Mouse (Mus musculus) lung, embryonic 15.5 days (tissue): ENCODE measurements around the gene Tdrkh. TPM values are rescaled to one million over a fixed set of nuclear protein-coding genes. Genes with fewer than 3 reads are reported as not detected.

ENCODE experiments used
- ATAC-seq: fragments of 200-750 bp; cut with Nextera tagmentation; 2 replicates; pipeline ENCODE4 v1.8.0; 2017; ENCODE audit warnings: moderate number of reproducible peaks, borderline replicate concordance; ENCODE audit not compliant: low FRiP score, low TSS enrichment; ENCODE audit errors: extremely low read depth
- H3K27ac ChIP-seq: fragments of 300-500 bp; sonication (generic); 2 replicates; pipeline ENCODE4 v1.5.1; 2015; ENCODE audit warnings: moderate library complexity, mild to moderate bottlenecking, inconsistent platforms
- H3K27me3 ChIP-seq: fragments of 300-500 bp; sonication (generic); 2 replicates; pipeline ENCODE4 v1.6.1; 2015; ENCODE audit warnings: inconsistent platforms
- H3K36me3 ChIP-seq: fragments of 300-500 bp; sonication (generic); 2 replicates; pipeline ENCODE4 v1.6.1; 2015; ENCODE audit warnings: inconsistent platforms
- H3K4me1 ChIP-seq: fragments of 300-500 bp; sonication (generic); 2 replicates; pipeline ENCODE4 v1.6.1; 2015; ENCODE audit warnings: inconsistent platforms
- H3K4me2 ChIP-seq: fragments of 300-500 bp; sonication (generic); 2 replicates; pipeline ENCODE4 v1.6.1; 2015; ENCODE audit warnings: inconsistent platforms, mild to moderate bottlenecking, moderate library complexity
- H3K4me3 ChIP-seq: fragments of 300-500 bp; sonication (generic); 2 replicates; pipeline ENCODE4 v1.5.1; 2015; ENCODE audit warnings: mild to moderate bottlenecking, inconsistent platforms
- H3K9ac ChIP-seq: fragments of 300-500 bp; sonication (generic); 2 replicates; pipeline ENCODE4 v1.6.1; 2015; ENCODE audit warnings: inconsistent platforms
- H3K9me3 ChIP-seq: fragments of 300-500 bp; sonication (generic); 2 replicates; pipeline ENCODE4 v1.6.1; 2016; ENCODE audit warnings: inconsistent platforms
- WGBS: fragments of 180-500 bp; shearing (Covaris S2); methylation state at CpG from one replicate; pipeline ENCODE4 v1.1.7; 2015; 5-methylcytosine and 5-hydroxymethylcytosine counted together
- polyA plus RNA-seq: library from polyadenylated mRNA; unstranded; fragments of >200 nt; fragmentation: Nextera tagmentation; extraction: Ambion mirVana; gene quantifications from 2 replicates; pipeline ENCODE4 v1.2.1, GENCODE M21; 2015

The Tdrkh gene
- polyA plus RNA-seq, 1 experiment from 2014 or later: 11.7 TPM

GRCm38 (mm10) chr3:94430980-94431379 is 17.9 kb downstream of the Tdrkh start:
- 57% methylated on average over 2 of the region's 2 CpGs for whole genome bisulfite sequencing
- no peak for ATAC-seq
- H3K27ac ChIP-seq: no peak overlapping the region

GRCm38 (mm10) chr3:94434305-94434704 is 21.2 kb downstream of the Tdrkh start:
- Histone ChIP-seq H3K4me3 (no peak overlapping the region), H3K9me3 (no peaks in the 10 kb centered on the region), H3K4me1 (no peaks in the 10 kb centered on the region), H3K9ac (no peak overlapping the region), H3K36me3 (no peaks in the 10 kb centered on the region), H3K27me3 (no peaks in the 10 kb centered on the region), H3K4me2 (no peak overlapping the region), H3K27ac (no peak overlapping the region)
- WGBS: 64% methylated on average over 2 of the region's 2 CpGs
- no peak for ATAC-seq

More at GRCm38 (mm10) chr3:94430980-94431379, 17.9 kb downstream of the Tdrkh start:
- no peaks in the 10 kb centered on the region for H3K4me1 ChIP-seq
- H3K27me3 ChIP-seq: no peaks in the 10 kb centered on the region
- H3K4me2 ChIP-seq: no peak overlapping the region
- no peak overlapping the region for H3K4me3 ChIP-seq
- no peaks in the 10 kb centered on the region for H3K9me3 ChIP-seq
- H3K9ac ChIP-seq: no peak overlapping the region
- no peaks in the 10 kb centered on the region for H3K36me3 ChIP-seq

GRCm38 (mm10) chr3:94436420-94436819 is 23.3 kb downstream of the Tdrkh start:
- Histone ChIP-seq H3K4me2 (no peak overlapping the region), H3K27me3 (peaks cover 6% of the 10 kb centered on the region; the same call in 1 of the 2 replicates), H3K36me3 (no peaks in the 10 kb centered on the region), H3K9ac (no peak overlapping the region), H3K27ac (no peak overlapping the region), H3K9me3 (no peaks in the 10 kb centered on the region), H3K4me3 (no peak overlapping the region), H3K4me1 (no peaks in the 10 kb centered on the region)
- WGBS: 78% methylated on average over 9 of the region's 9 CpGs
- ATAC-seq: no peak

- Histone ChIP-seq H3K4me1 (0 out of 2 replicates have a peak, but pooled peaks cover 7% of the 10 kb centered on the region), H3K27ac (no peak overlapping the region), H3K9ac (no peak overlapping the region), H3K36me3 (peaks cover 7% of the 10 kb centered on the region; the same call in 1 of the 2 replicates), H3K9me3 (no peaks in the 10 kb centered on the region), H3K4me2 (no peak overlapping the region), H3K4me3 (no peak overlapping the region), H3K27me3 (peaks cover 6% of the 10 kb centered on the region; the same call in 1 of the 2 replicates)
- WGBS: 29% methylated on average over 3 of the region's 3 CpGs
- no peak for ATAC-seq
Measured at GRCm38 (mm10) chr3:94441182-94441581, 28.1 kb downstream of the Tdrkh start.

- peaks cover 6% of the 10 kb centered on the region; the same call in 1 of the 2 replicates for H3K27me3 ChIP-seq
- H3K4me3 ChIP-seq: peak within 1 kb of the TSS; percentile 81
- peak within 1 kb of the TSS; percentile 95 for H3K9ac ChIP-seq
- peak; percentile 97 for ATAC-seq
- under 1% methylated on average over 34 of the region's 39 CpGs for WGBS
- H3K9me3 ChIP-seq: no peaks in the 10 kb centered on the region
- H3K4me1 ChIP-seq: 0 out of 2 replicates have a peak, but pooled peaks cover 7% of the 10 kb centered on the region
- H3K36me3 ChIP-seq: peaks cover 26% of the 10 kb centered on the region
- H3K4me2 ChIP-seq: peak within 1 kb of the TSS; percentile 79
- H3K27ac ChIP-seq: peak within 1 kb of the TSS; percentile 64
Measured at GRCm38 (mm10) chr3:94442951-94443596, 30.0 kb downstream of the Tdrkh start, which contains the start of gene Mrpl9. Mrpl9 (plus strand) TSS chr3:94443318.

GRCm38 (mm10) chr3:94443597-94443964 is 30.5 kb downstream of the Tdrkh start, which contains the start of gene Oaz3:
Oaz3 (minus strand) TSS chr3:94443915.
- Histone ChIP-seq H3K9me3 (no peaks in the 10 kb centered on the region), H3K4me2 (peak within 1 kb of the TSS; percentile 79), H3K4me1 (0 out of 2 replicates have a peak, but pooled peaks cover 7% of the 10 kb centered on the region), H3K36me3 (peaks cover 30% of the 10 kb centered on the region), H3K27me3 (peaks cover 6% of the 10 kb centered on the region; the same call in 1 of the 2 replicates), H3K4me3 (peak within 1 kb of the TSS; percentile 81), H3K9ac (peak within 1 kb of the TSS; percentile 95), H3K27ac (peak within 1 kb of the TSS; percentile 64)
- peak; percentile 53; the same call in 1 of the 2 replicates for ATAC-seq
- WGBS: 1% methylated on average over 24 of the region's 24 CpGs

- no peak for ATAC-seq
- no peak overlapping the region for H3K4me2 ChIP-seq
- peaks cover 39% of the 10 kb centered on the region for H3K36me3 ChIP-seq
- H3K27ac ChIP-seq: no peak overlapping the region
- WGBS: 88% methylated on average over 2 of the region's 2 CpGs
- H3K4me1 ChIP-seq: 0 out of 2 replicates have a peak, but pooled peaks cover 1% of the 10 kb centered on the region
- no peak overlapping the region for H3K9ac ChIP-seq
- no peaks in the 10 kb centered on the region for H3K9me3 ChIP-seq
- H3K4me3 ChIP-seq: no peak overlapping the region
- no peaks in the 10 kb centered on the region for H3K27me3 ChIP-seq
Measured at GRCm38 (mm10) chr3:94449377-94449776, 36.3 kb downstream of the Tdrkh start.

- ATAC-seq: peak; percentile 92
- WGBS: 2% methylated on average over 12 of the region's 12 CpGs
- no peaks in the 10 kb centered on the region for H3K9me3 ChIP-seq
- H3K4me3 ChIP-seq: peak overlapping the region; percentile 27
- H3K9ac ChIP-seq: no peak overlapping the region
- no peaks in the 10 kb centered on the region for H3K36me3 ChIP-seq
- no peaks in the 10 kb centered on the region for H3K27me3 ChIP-seq
- no peak overlapping the region for H3K27ac ChIP-seq
- H3K4me2 ChIP-seq: peak overlapping the region; percentile 51
- H3K4me1 ChIP-seq: no peaks in the 10 kb centered on the region
Measured at GRCm38 (mm10) chr3:94456529-94457000, 43.5 kb downstream of the Tdrkh start.

GRCm38 (mm10) chr3:94457055-94457454 is 44.0 kb downstream of the Tdrkh start:
- Histone ChIP-seq H3K27ac (no peak overlapping the region), H3K4me2 (peak overlapping the region; percentile 51), H3K36me3 (no peaks in the 10 kb centered on the region), H3K9me3 (no peaks in the 10 kb centered on the region), H3K9ac (no peak overlapping the region), H3K27me3 (no peaks in the 10 kb centered on the region), H3K4me1 (no peaks in the 10 kb centered on the region), H3K4me3 (no peak overlapping the region)
- ATAC-seq: no peak
- 63% methylated on average over 3 of the region's 3 CpGs for WGBS

- ATAC-seq: no peak
- no peaks in the 10 kb centered on the region for H3K9me3 ChIP-seq
- H3K27ac ChIP-seq: no peak overlapping the region
- H3K36me3 ChIP-seq: no peaks in the 10 kb centered on the region
- no peaks in the 10 kb centered on the region for H3K27me3 ChIP-seq
- H3K4me3 ChIP-seq: no peak overlapping the region
- no peak overlapping the region for H3K9ac ChIP-seq
- H3K4me2 ChIP-seq: no peak overlapping the region
- no peaks in the 10 kb centered on the region for H3K4me1 ChIP-seq
- 88% methylated on average over 2 of the region's 2 CpGs for WGBS
Measured at GRCm38 (mm10) chr3:94459834-94460233, 46.8 kb downstream of the Tdrkh start.

- WGBS: 40% methylated on average over 11 of the region's 11 CpGs
- Histone ChIP-seq H3K9me3 (no peaks in the 10 kb centered on the region), H3K36me3 (no peaks in the 10 kb centered on the region), H3K4me2 (no peak overlapping the region), H3K27me3 (no peaks in the 10 kb centered on the region), H3K4me3 (no peak overlapping the region), H3K27ac (no peak overlapping the region), H3K9ac (no peak overlapping the region), H3K4me1 (no peaks in the 10 kb centered on the region)
- ATAC-seq: no peak
Measured at GRCm38 (mm10) chr3:94463926-94464578, 51.0 kb downstream of the Tdrkh start.
